Mouse (Mus musculus) heart, embryonic 16.5 days (tissue): Measurements from ENCODE around the gene Lif. TPM values are rescaled to one million over a fixed set of nuclear protein-coding genes. Genes with fewer than 3 reads are reported as not detected.

Experiments used
- ATAC-seq: fragments of 200-750 bp; cut with Nextera tagmentation; replicated peaks from 2 replicates; pipeline ENCODE4 v1.8.0; 2017; ENCODE audit warnings: moderate number of reproducible peaks; ENCODE audit not compliant: insufficient read depth, low FRiP score; ENCODE audit errors: extremely low read depth
- H3K27ac ChIP-seq: fragments of 300-500 bp; sonication (generic); 2 replicates; pipeline ENCODE4 v1.5.1; 2014; ENCODE audit warnings: mild to moderate bottlenecking, low read length, control low read depth, moderate library complexity
- H3K27me3 ChIP-seq: fragments of 300-500 bp; sonication (generic); 2 replicates; pipeline ENCODE4 v1.6.1; 2014; ENCODE audit warnings: low read length, mixed read lengths; ENCODE audit not compliant: control insufficient read depth, insufficient read depth
- H3K36me3 ChIP-seq: fragments of 300-500 bp; sonication (generic); 2 replicates; pipeline ENCODE4 v1.6.1; 2014; ENCODE audit not compliant: control insufficient read depth, insufficient read depth
- H3K4me1 ChIP-seq: fragments of 300-500 bp; sonication (generic); 2 replicates; pipeline ENCODE4 v1.6.1; 2014; ENCODE audit warnings: low read length, mixed read lengths; ENCODE audit not compliant: control insufficient read depth, insufficient read depth
- H3K4me2 ChIP-seq: fragments of 300-500 bp; sonication (generic); 2 replicates; pipeline ENCODE4 v1.6.1; 2014; ENCODE audit warnings: low read depth, mild to moderate bottlenecking, control low read depth, low read length
- H3K4me3 ChIP-seq: fragments of 300-500 bp; sonication (generic); 2 replicates; pipeline ENCODE4 v1.5.1; 2014; ENCODE audit warnings: mild to moderate bottlenecking, control low read depth, low read length
- H3K9ac ChIP-seq: fragments of 300-500 bp; sonication (generic); 2 replicates; pipeline ENCODE4 v1.6.1; 2014; ENCODE audit warnings: low read length, control low read depth
- H3K9me3 ChIP-seq: fragments of 300-500 bp; sonication (generic); replicated peaks from 2 replicates; pipeline ENCODE4 v1.6.1; 2016; ENCODE audit warnings: low read length; ENCODE audit not compliant: control insufficient read depth
- WGBS: fragments of 180-500 bp; shearing (Covaris S2); extraction: QIAGEN DNeasy Blood & Tissue Kit; methylation state at CpG from one replicate; pipeline ENCODE4 v1.1.7; 2014; 5-methylcytosine and 5-hydroxymethylcytosine counted together
- polyA plus RNA-seq: library from polyadenylated mRNA; unstranded; fragments of >200 nt; fragmentation: Nextera tagmentation; extraction: Ambion mirVana; gene quantifications from 2 replicates; pipeline ENCODE4 v1.2.1, GENCODE M21; 2015

Lif gene
- 0.15 and 0.20 TPM in 2 replicates for polyA plus RNA-seq

- H3K27me3 ChIP-seq: no peaks in the 10 kb centered on the region
- no peak within 1 kb of the TSS for H3K27ac ChIP-seq
- no peaks in the 10 kb centered on the region for H3K9me3 ChIP-seq
- H3K4me3 ChIP-seq: no peak within 1 kb of the TSS
- H3K4me1 ChIP-seq: peaks cover 22% of the 10 kb centered on the region
- H3K4me2 ChIP-seq: no peak within 1 kb of the TSS
- ATAC-seq: no peak
- WGBS: 64% methylated on average over 11 of the region's 11 CpGs
- no peak within 1 kb of the TSS for H3K9ac ChIP-seq
- H3K36me3 ChIP-seq: no peaks in the 10 kb centered on the region
Observed at GRCm38 (mm10) chr11:4256846-4257607, at the start of gene Lif. Gene Lif (plus strand): TSS chr11:4257557.

- Histone ChIP-seq H3K4me2 (no peak overlapping the region), H3K27me3 (no peaks in the 10 kb centered on the region), H3K36me3 (peaks cover 9% of the 10 kb centered on the region), H3K9me3 (no peaks in the 10 kb centered on the region), H3K4me3 (no peak overlapping the region), H3K9ac (no peak overlapping the region), H3K4me1 (peaks cover 25% of the 10 kb centered on the region), H3K27ac (no peak overlapping the region)
- ATAC-seq: no peak
- WGBS: 91% methylated on average over 9 of the region's 9 CpGs
Observed at GRCm38 (mm10) chr11:4207655-4208054, 49.7 kb upstream of the Lif start.

GRCm38 (mm10) chr11:4209556-4209955 lies 47.8 kb upstream of the Lif start:
- H3K9ac ChIP-seq: no peak overlapping the region
- no peak overlapping the region for H3K27ac ChIP-seq
- ATAC-seq: no peak
- peaks cover 12% of the 10 kb centered on the region; the same call in 1 of the 2 replicates for H3K4me1 ChIP-seq
- peaks cover 15% of the 10 kb centered on the region for H3K36me3 ChIP-seq
- H3K4me3 ChIP-seq: no peak overlapping the region
- H3K4me2 ChIP-seq: no peak overlapping the region
- WGBS: 82% methylated on average over 5 of the region's 5 CpGs
- H3K9me3 ChIP-seq: no peaks in the 10 kb centered on the region
- H3K27me3 ChIP-seq: no peaks in the 10 kb centered on the region

GRCm38 (mm10) chr11:4210786-4211185 lies 46.6 kb upstream of the Lif start:
- ATAC-seq: no peak
- Histone ChIP-seq H3K9ac (no peak overlapping the region), H3K4me2 (no peak overlapping the region), H3K4me3 (no peak overlapping the region), H3K9me3 (no peaks in the 10 kb centered on the region), H3K27me3 (no peaks in the 10 kb centered on the region), H3K36me3 (peaks cover 21% of the 10 kb centered on the region), H3K4me1 (peaks cover 4% of the 10 kb centered on the region), H3K27ac (no peak overlapping the region)
- 61% methylated on average over 1 of the region's 1 CpGs for WGBS

GRCm38 (mm10) chr11:4213107-4213506 lies 44.2 kb upstream of the Lif start:
- Histone ChIP-seq H3K4me2 (no peak overlapping the region), H3K36me3 (peaks cover 21% of the 10 kb centered on the region), H3K9ac (no peak overlapping the region), H3K4me3 (no peak overlapping the region), H3K9me3 (no peaks in the 10 kb centered on the region), H3K27me3 (no peaks in the 10 kb centered on the region), H3K4me1 (peaks cover 3% of the 10 kb centered on the region), H3K27ac (no peak overlapping the region)
- ATAC-seq: no peak
- WGBS: 75% methylated on average over 10 of the region's 10 CpGs

- no peak for ATAC-seq
- H3K4me3 ChIP-seq: no peak overlapping the region
- peaks cover 21% of the 10 kb centered on the region for H3K36me3 ChIP-seq
- 92% methylated on average over 14 of the region's 14 CpGs for WGBS
- H3K4me2 ChIP-seq: no peak overlapping the region
- H3K4me1 ChIP-seq: peaks cover 13% of the 10 kb centered on the region
- no peak overlapping the region for H3K27ac ChIP-seq
- no peaks in the 10 kb centered on the region for H3K27me3 ChIP-seq
- H3K9me3 ChIP-seq: no peaks in the 10 kb centered on the region
- H3K9ac ChIP-seq: no peak overlapping the region
Observed at GRCm38 (mm10) chr11:4214572-4214971, 42.8 kb upstream of the Lif start.

- 75% methylated on average over 10 of the region's 10 CpGs for WGBS
- no peak for ATAC-seq
- Histone ChIP-seq H3K27me3 (no peaks in the 10 kb centered on the region), H3K27ac (no peak overlapping the region), H3K9ac (no peak overlapping the region), H3K4me2 (no peak overlapping the region), H3K4me1 (peaks cover 13% of the 10 kb centered on the region), H3K9me3 (no peaks in the 10 kb centered on the region), H3K4me3 (no peak overlapping the region), H3K36me3 (peaks cover 20% of the 10 kb centered on the region)
Observed at GRCm38 (mm10) chr11:4215061-4215460, 42.3 kb upstream of the Lif start.

- H3K4me2 ChIP-seq: no peak overlapping the region
- peak; percentile 37 for ATAC-seq
- H3K4me1 ChIP-seq: peaks cover 13% of the 10 kb centered on the region
- no peaks in the 10 kb centered on the region for H3K27me3 ChIP-seq
- H3K27ac ChIP-seq: peak overlapping the region; percentile 83
- H3K9me3 ChIP-seq: no peaks in the 10 kb centered on the region
- no peak overlapping the region for H3K9ac ChIP-seq
- peaks cover 12% of the 10 kb centered on the region for H3K36me3 ChIP-seq
- 65% methylated on average over 9 of the region's 9 CpGs for WGBS
- H3K4me3 ChIP-seq: no peak overlapping the region
Observed at GRCm38 (mm10) chr11:4216248-4217000, 40.9 kb upstream of the Lif start.
